Mouse (Mus musculus): Measurements from ENCODE around the gene Tango6. TPM values are rescaled to one million over a fixed set of nuclear protein-coding genes. Genes with fewer than 3 reads are reported as not detected.

Tango6 gene
- polyA plus RNA-seq, 1 experiment from 2014 or later = 10.5 TPM

GRCm38 (mm10) chr8:106710002-106710401, 27.1 kb downstream of the Tango6 start:
- ATAC-seq (ENCODE audit: low read depth) = no peak
- Histone ChIP-seq H3K9me3 (ENCODE audit: control insufficient read depth, low read length) (no peaks in the 10 kb centered on the region), H3K4me3 (ENCODE audit: low read length) (no peak overlapping the region), H3K36me3 (ENCODE audit: control insufficient read depth, insufficient read depth, low read length) (no peaks in the 10 kb centered on the region), H3K4me1 (replicated peaks; ENCODE audit: control insufficient read depth, insufficient read depth, low read length) (peaks cover 6% of the 10 kb centered on the region; the same call in 1 of the 2 replicates), H3K9ac (ENCODE audit: low read length) (no peak overlapping the region), H3K27me3 (ENCODE audit: control insufficient read depth, insufficient read depth, low read depth, low read length) (no peaks in the 10 kb centered on the region), H3K27ac (ENCODE audit: low read length) (no peak overlapping the region), H3K4me2 (ENCODE audit: low read depth, low read length) (no peak overlapping the region)
- 84% methylated on average over 2 of the region's 2 CpGs for WGBS

- Histone ChIP-seq H3K4me3 (ENCODE audit: low read length) (no peak overlapping the region), H3K27me3 (ENCODE audit: control insufficient read depth, insufficient read depth, low read depth, low read length) (no peaks in the 10 kb centered on the region), H3K4me1 (replicated peaks; ENCODE audit: control insufficient read depth, insufficient read depth, low read length) (no peaks in the 10 kb centered on the region), H3K4me2 (ENCODE audit: low read depth, low read length) (no peak overlapping the region), H3K9me3 (ENCODE audit: control insufficient read depth, low read length) (no peaks in the 10 kb centered on the region), H3K36me3 (ENCODE audit: control insufficient read depth, insufficient read depth, low read length) (no peaks in the 10 kb centered on the region), H3K27ac (ENCODE audit: low read length) (no peak overlapping the region), H3K9ac (ENCODE audit: low read length) (no peak overlapping the region)
- 82% methylated on average over 3 of the region's 3 CpGs for WGBS
- ATAC-seq (ENCODE audit: low read depth) = no peak
Measured at GRCm38 (mm10) chr8:106712487-106712886, 29.6 kb downstream of the Tango6 start.

GRCm38 (mm10) chr8:106714297-106714696, 31.4 kb downstream of the Tango6 start:
- ATAC-seq (ENCODE audit: low read depth) = no peak
- Histone ChIP-seq H3K4me1 (replicated peaks; ENCODE audit: control insufficient read depth, insufficient read depth, low read length) (peaks cover 3% of the 10 kb centered on the region; the same call in 1 of the 2 replicates), H3K9me3 (ENCODE audit: control insufficient read depth, low read length) (no peaks in the 10 kb centered on the region), H3K27me3 (ENCODE audit: control insufficient read depth, insufficient read depth, low read depth, low read length) (no peaks in the 10 kb centered on the region), H3K4me3 (ENCODE audit: low read length) (no peak overlapping the region), H3K4me2 (ENCODE audit: low read depth, low read length) (no peak overlapping the region), H3K27ac (ENCODE audit: low read length) (no peak overlapping the region), H3K9ac (ENCODE audit: low read length) (no peak overlapping the region), H3K36me3 (ENCODE audit: control insufficient read depth, insufficient read depth, low read length) (no peaks in the 10 kb centered on the region)
- 59% methylated on average over 4 of the region's 4 CpGs for WGBS

- 16% methylated on average over 17 of the region's 17 CpGs for WGBS
- H3K4me1 ChIP-seq (replicated peaks; ENCODE audit: control insufficient read depth, insufficient read depth, low read length) = peaks cover 8% of the 10 kb centered on the region
- H3K9me3 ChIP-seq (ENCODE audit: control insufficient read depth, low read length) = no peaks in the 10 kb centered on the region
- H3K9ac ChIP-seq (ENCODE audit: low read length) = no peak overlapping the region
- peak; percentile 74 for ATAC-seq (ENCODE audit: low read depth)
- 0 out of 2 replicates have a peak overlapping the region, but pooled peaks have one; percentile 12 for H3K27ac ChIP-seq (ENCODE audit: low read length)
- H3K27me3 ChIP-seq (ENCODE audit: control insufficient read depth, insufficient read depth, low read depth, low read length) = no peaks in the 10 kb centered on the region
- no peak overlapping the region for H3K4me3 ChIP-seq (ENCODE audit: low read length)
- H3K36me3 ChIP-seq (ENCODE audit: control insufficient read depth, insufficient read depth, low read length) = no peaks in the 10 kb centered on the region
- H3K4me2 ChIP-seq (ENCODE audit: low read depth, low read length) = peak overlapping the region; percentile 15; the same call in 1 of the 2 replicates
Measured at GRCm38 (mm10) chr8:106718091-106718500, 35.2 kb downstream of the Tango6 start.

GRCm38 (mm10) chr8:106720921-106721320, 38.1 kb downstream of the Tango6 start:
- Histone ChIP-seq H3K36me3 (ENCODE audit: control insufficient read depth, insufficient read depth, low read length) (peaks cover 3% of the 10 kb centered on the region), H3K9me3 (ENCODE audit: control insufficient read depth, low read length) (no peaks in the 10 kb centered on the region), H3K4me3 (ENCODE audit: low read length) (no peak overlapping the region), H3K27me3 (ENCODE audit: control insufficient read depth, insufficient read depth, low read depth, low read length) (no peaks in the 10 kb centered on the region), H3K27ac (ENCODE audit: low read length) (peak overlapping the region; percentile 60), H3K9ac (ENCODE audit: low read length) (no peak overlapping the region), H3K4me2 (ENCODE audit: low read depth, low read length) (no peak overlapping the region), H3K4me1 (replicated peaks; ENCODE audit: control insufficient read depth, insufficient read depth, low read length) (peaks cover 8% of the 10 kb centered on the region)
- ATAC-seq (ENCODE audit: low read depth) = peak; percentile 60
- WGBS = 43% methylated on average over 8 of the region's 8 CpGs

GRCm38 (mm10) chr8:106722453-106722852, 39.6 kb downstream of the Tango6 start:
- H3K4me1 ChIP-seq (replicated peaks; ENCODE audit: control insufficient read depth, insufficient read depth, low read length) = peaks cover 8% of the 10 kb centered on the region
- WGBS = 77% methylated on average over 6 of the region's 6 CpGs
- H3K9ac ChIP-seq (ENCODE audit: low read length) = no peak overlapping the region
- no peaks in the 10 kb centered on the region for H3K27me3 ChIP-seq (ENCODE audit: control insufficient read depth, insufficient read depth, low read depth, low read length)
- H3K27ac ChIP-seq (ENCODE audit: low read length) = no peak overlapping the region
- no peak for ATAC-seq (ENCODE audit: low read depth)
- H3K4me3 ChIP-seq (ENCODE audit: low read length) = no peak overlapping the region
- no peaks in the 10 kb centered on the region for H3K9me3 ChIP-seq (ENCODE audit: control insufficient read depth, low read length)
- H3K4me2 ChIP-seq (ENCODE audit: low read depth, low read length) = no peak overlapping the region
- peaks cover 9% of the 10 kb centered on the region for H3K36me3 ChIP-seq (ENCODE audit: control insufficient read depth, insufficient read depth, low read length)

- H3K4me3 ChIP-seq (ENCODE audit: low read length) = no peak overlapping the region
- H3K27me3 ChIP-seq (ENCODE audit: control insufficient read depth, insufficient read depth, low read depth, low read length) = no peaks in the 10 kb centered on the region
- ATAC-seq (ENCODE audit: low read depth) = no peak
- no peak overlapping the region for H3K27ac ChIP-seq (ENCODE audit: low read length)
- H3K36me3 ChIP-seq (ENCODE audit: control insufficient read depth, insufficient read depth, low read length) = peaks cover 9% of the 10 kb centered on the region
- no peak overlapping the region for H3K4me2 ChIP-seq (ENCODE audit: low read depth, low read length)
- peaks cover 4% of the 10 kb centered on the region for H3K4me1 ChIP-seq (replicated peaks; ENCODE audit: control insufficient read depth, insufficient read depth, low read length)
- no peak overlapping the region for H3K9ac ChIP-seq (ENCODE audit: low read length)
- no peaks in the 10 kb centered on the region for H3K9me3 ChIP-seq (ENCODE audit: control insufficient read depth, low read length)
- WGBS = 62% methylated on average over 2 of the region's 2 CpGs
Measured at GRCm38 (mm10) chr8:106723921-106724320, 41.1 kb downstream of the Tango6 start.

- Histone ChIP-seq H3K4me1 (replicated peaks; ENCODE audit: control insufficient read depth, insufficient read depth, low read length) (no peaks in the 10 kb centered on the region), H3K27ac (ENCODE audit: low read length) (no peak overlapping the region), H3K36me3 (ENCODE audit: control insufficient read depth, insufficient read depth, low read length) (peaks cover 9% of the 10 kb centered on the region), H3K4me3 (ENCODE audit: low read length) (no peak overlapping the region), H3K4me2 (ENCODE audit: low read depth, low read length) (no peak overlapping the region), H3K9me3 (ENCODE audit: control insufficient read depth, low read length) (no peaks in the 10 kb centered on the region), H3K9ac (ENCODE audit: low read length) (no peak overlapping the region), H3K27me3 (ENCODE audit: control insufficient read depth, insufficient read depth, low read depth, low read length) (no peaks in the 10 kb centered on the region)
- 80% methylated on average over 6 of the region's 6 CpGs for WGBS
- ATAC-seq (ENCODE audit: low read depth) = no peak
Measured at GRCm38 (mm10) chr8:106726551-106726950, 43.7 kb downstream of the Tango6 start.

- H3K27me3 ChIP-seq (ENCODE audit: control insufficient read depth, insufficient read depth, low read depth, low read length) = no peaks in the 10 kb centered on the region
- WGBS = 43% methylated on average over 16 of the region's 16 CpGs
- H3K4me2 ChIP-seq (ENCODE audit: low read depth, low read length) = no peak overlapping the region
- H3K4me3 ChIP-seq (ENCODE audit: low read length) = no peak overlapping the region
- no peaks in the 10 kb centered on the region for H3K9me3 ChIP-seq (ENCODE audit: control insufficient read depth, low read length)
- peaks cover 9% of the 10 kb centered on the region for H3K36me3 ChIP-seq (ENCODE audit: control insufficient read depth, insufficient read depth, low read length)
- H3K9ac ChIP-seq (ENCODE audit: low read length) = no peak overlapping the region
- H3K4me1 ChIP-seq (replicated peaks; ENCODE audit: control insufficient read depth, insufficient read depth, low read length) = no peaks in the 10 kb centered on the region
- ATAC-seq (ENCODE audit: low read depth) = no peak
- H3K27ac ChIP-seq (ENCODE audit: low read length) = no peak overlapping the region; the same call in 1 of the 2 replicates
Measured at GRCm38 (mm10) chr8:106727241-106727835, 44.5 kb downstream of the Tango6 start.
